Mouse (Mus musculus): ENCODE measurements around the gene Rap1gap2.

Rap1gap2 gene

GRCm38 (mm10) chr11:74574768-74575434, 35.8 kb downstream of the Rap1gap2 start:
- DNase-seq (ENCODE audit: low read depth, low spot score) = no peak

GRCm38 (mm10) chr11:74572459-74573061, 38.2 kb downstream of the Rap1gap2 start:
- no peak for DNase-seq (ENCODE audit: low read depth, low spot score)

GRCm38 (mm10) chr11:74569735-74570134, 41.0 kb downstream of the Rap1gap2 start:
- DNase-seq (ENCODE audit: low read depth, low spot score) = no peak

- no peak for DNase-seq (ENCODE audit: low read depth, low spot score)
Measured at GRCm38 (mm10) chr11:74568463-74568862, 42.3 kb downstream of the Rap1gap2 start.

GRCm38 (mm10) chr11:74568004-74568403, 42.7 kb downstream of the Rap1gap2 start:
- DNase-seq (ENCODE audit: low read depth, low spot score) = no peak

- DNase-seq (ENCODE audit: low read depth, low spot score) = no peak
Measured at GRCm38 (mm10) chr11:74566326-74566874, 44.3 kb downstream of the Rap1gap2 start.

GRCm38 (mm10) chr11:74561392-74561791, 49.3 kb downstream of the Rap1gap2 start:
- DNase-seq (ENCODE audit: low read depth, low spot score) = no peak

GRCm38 (mm10) chr11:74560600-74561227, 50.0 kb downstream of the Rap1gap2 start:
- no peak for DNase-seq (ENCODE audit: low read depth, low spot score)

GRCm38 (mm10) chr11:74559793-74560433, 50.8 kb downstream of the Rap1gap2 start:
- no peak for DNase-seq (ENCODE audit: low read depth, low spot score)

- DNase-seq (ENCODE audit: low read depth, low spot score) = no peak
Measured at GRCm38 (mm10) chr11:74558933-74559332, 51.8 kb downstream of the Rap1gap2 start.

GRCm38 (mm10) chr11:74557456-74558230, 53.1 kb downstream of the Rap1gap2 start:
- no peak for DNase-seq (ENCODE audit: low read depth, low spot score)

- no peak for DNase-seq (ENCODE audit: low read depth, low spot score)
Measured at GRCm38 (mm10) chr11:74555716-74556374, 54.9 kb downstream of the Rap1gap2 start.

- DNase-seq (ENCODE audit: low read depth, low spot score) = no peak
Measured at GRCm38 (mm10) chr11:74554683-74555341, 55.9 kb downstream of the Rap1gap2 start.

GRCm38 (mm10) chr11:74551568-74551967, 59.1 kb downstream of the Rap1gap2 start:
- DNase-seq (ENCODE audit: low read depth, low spot score) = no peak

- DNase-seq (ENCODE audit: low read depth, low spot score) = no peak
Measured at GRCm38 (mm10) chr11:74550615-74551102, 60.1 kb downstream of the Rap1gap2 start.

- no peak for DNase-seq (ENCODE audit: low read depth, low spot score)
Measured at GRCm38 (mm10) chr11:74548781-74549382, 61.8 kb downstream of the Rap1gap2 start.

- peak; percentile 54 for DNase-seq (ENCODE audit: low read depth, low spot score)
Measured at GRCm38 (mm10) chr11:74546933-74547694, 63.6 kb downstream of the Rap1gap2 start.

- no peak for DNase-seq (ENCODE audit: low read depth, low spot score)
Measured at GRCm38 (mm10) chr11:74546165-74546564, 64.5 kb downstream of the Rap1gap2 start.

- DNase-seq (ENCODE audit: low read depth, low spot score) = no peak
Measured at GRCm38 (mm10) chr11:74545560-74545959, 65.2 kb downstream of the Rap1gap2 start.
